Mouse (Mus musculus) heart, adult 2 months (tissue): ENCODE measurements at regions not wholly inside any gene's neighbourhood (a gene's known extent, or its start where the extent isn't known, plus 50 kb on each side); places are given as distances from the start of the nearest gene placed in this dataset.

Experiments used
- CTCF ChIP-seq: fragments of 200-600 bp; IDR thresholded peaks from 2 replicates; pipeline ENCODE4 v1.8.1; 2022; ENCODE audit warnings: antibody characterized with exemption, mild to moderate bottlenecking, moderate library complexity
- EP300 ChIP-seq: fragments of 200-500 bp; IDR thresholded peaks from 2 replicates; pipeline ENCODE4 v1.6.1; 2011; ENCODE audit warnings: low read depth, low read length, control low read depth; ENCODE audit not compliant: insufficient read depth
- POLR2A ChIP-seq: fragments of 200-500 bp; IDR thresholded peaks from 2 replicates; pipeline ENCODE4 v1.6.1; 2011; ENCODE audit warnings: mild to moderate bottlenecking, low read depth, low read length, control low read depth; ENCODE audit not compliant: insufficient read depth

GRCm38 (mm10) chr9:30519231-30519630 lies 92.3 kb downstream of the Snx19 start:
- TF ChIP-seq POLR2A: no peak
- no peak for TF ChIP-seq CTCF
- TF ChIP-seq EP300: no peak
